Mouse (Mus musculus) liver, postnatal 0 days (tissue): ENCODE results near the gene Fcgr1. TPM values are rescaled to one million over a fixed set of nuclear protein-coding genes. Genes with fewer than 3 reads are reported as not detected.
A peak's percentile ranks its signal among the peaks of the same experiment; 100 is the strongest.
"Not testable (repeated sequence)": the region's sequence is repeated elsewhere in the genome, so short reads cannot be mapped to it uniquely, and the experiment has no call there.

Experiments used
- ATAC-seq: fragments of 200-750 bp; cut with Nextera tagmentation; 2 replicates; pipeline ENCODE4 v1.8.0; 2017; ENCODE audit warnings: mild to moderate bottlenecking, moderate library complexity
- DNase-seq: peaks from one replicate; pipeline ENCODE4 v3.0.0-alpha.2; 2016
- H3K27ac ChIP-seq: fragments of 300-500 bp; sonication (generic); 2 replicates; pipeline ENCODE4 v1.5.1; 2014; ENCODE audit warnings: antibody characterized with exemption, moderate library complexity, mild to moderate bottlenecking, low read depth
- H3K27me3 ChIP-seq: fragments of 300-500 bp; sonication (generic); 2 replicates; pipeline ENCODE4 v1.6.1; 2014; ENCODE audit warnings: low read length, control low read depth, mixed read lengths; ENCODE audit not compliant: insufficient read depth
- H3K36me3 ChIP-seq: fragments of 300-500 bp; sonication (generic); replicated peaks from 2 replicates; pipeline ENCODE4 v1.6.1; 2014; ENCODE audit warnings: mild to moderate bottlenecking, control low read depth, low read length, moderate library complexity, mixed read lengths; ENCODE audit not compliant: insufficient read depth
- H3K4me1 ChIP-seq: fragments of 300-500 bp; sonication (generic); 2 replicates; pipeline ENCODE4 v1.6.1; 2014; ENCODE audit warnings: antibody characterized with exemption, mild to moderate bottlenecking, control low read depth; ENCODE audit not compliant: insufficient read depth
- H3K4me2 ChIP-seq: fragments of 300-500 bp; sonication (generic); 2 replicates; pipeline ENCODE4 v1.6.1; 2014; ENCODE audit warnings: low read depth, mild to moderate bottlenecking, low read length, moderate library complexity, mixed read lengths
- H3K4me3 ChIP-seq: fragments of 300-500 bp; sonication (generic); 2 replicates; pipeline ENCODE4 v1.5.1; 2014; ENCODE audit warnings: low read depth, low read length
- H3K9ac ChIP-seq: fragments of 300-500 bp; sonication (generic); replicated peaks from 2 replicates; pipeline ENCODE4 v1.6.1; 2014; ENCODE audit warnings: mild to moderate bottlenecking, moderate library complexity
- H3K9me3 ChIP-seq: fragments of 300-500 bp; sonication (generic); 2 replicates; pipeline ENCODE4 v1.6.1; 2016; ENCODE audit warnings: mild to moderate bottlenecking, control low read depth, low read length, mixed read lengths
- CTCF ChIP-seq: sonication (generic); IDR thresholded peaks from 2 replicates; pipeline ENCODE4 v1.5.1; 2016; ENCODE audit warnings: antibody characterized with exemption, low read depth
- EP300 ChIP-seq: IDR thresholded peaks from 2 replicates; pipeline ENCODE4 v1.6.1; 2016; ENCODE audit warnings: antibody characterized with exemption, low read depth, mild to moderate bottlenecking
- WGBS: fragments of 180-500 bp; shearing (Covaris S2); extraction: QIAGEN DNeasy Blood & Tissue Kit; methylation state at CpG from one replicate; pipeline ENCODE4 v1.1.7; 2014; ENCODE audit not compliant: insufficient replicate concordance; 5-methylcytosine and 5-hydroxymethylcytosine counted together
- polyA plus RNA-seq: library from polyadenylated mRNA; unstranded; fragments of >200 nt; fragmentation: Nextera tagmentation; extraction: Ambion mirVana; gene quantifications from 2 replicates; pipeline ENCODE4 v1.2.1, GENCODE M21; 2015

The Fcgr1 gene
- polyA plus RNA-seq, 1 experiment from 2014 or later, result 6.2 TPM

GRCm38 (mm10) chr3:96332631-96333395, 39.0 kb upstream of the Fcgr1 start:
- Histone ChIP-seq H3K36me3 (no peaks in the 10 kb centered on the region), H3K27me3 (peaks cover 72% of the 10 kb centered on the region), H3K4me3 (peak overlapping the region; percentile 43; the same call in 1 of the 2 replicates), H3K4me1 (0 out of 2 replicates have a peak, but pooled peaks cover 9% of the 10 kb centered on the region), H3K27ac (no peak overlapping the region), H3K9ac (no peak overlapping the region), H3K4me2 (peak overlapping the region; percentile 72), H3K9me3 (no peaks in the 10 kb centered on the region)
- TF ChIP-seq EP300, result no peak
- no peak for TF ChIP-seq CTCF
- no peak for ATAC-seq
- 4% methylated on average over 27 of the region's 27 CpGs for WGBS
- DNase-seq, result peak; percentile 47

- H3K9me3 ChIP-seq, result no peaks in the 10 kb centered on the region
- no peak overlapping the region for H3K4me3 ChIP-seq
- 0 out of 2 replicates have a peak, but pooled peaks cover 9% of the 10 kb centered on the region for H3K4me1 ChIP-seq
- no peaks in the 10 kb centered on the region for H3K36me3 ChIP-seq
- ATAC-seq (no peak), DNase-seq (no peak)
- peaks cover 71% of the 10 kb centered on the region for H3K27me3 ChIP-seq
- no peak overlapping the region for H3K27ac ChIP-seq
- TF ChIP-seq EP300 (no peak), CTCF (no peak)
- WGBS, result 16% methylated on average over 14 of the region's 14 CpGs
- no peak overlapping the region for H3K4me2 ChIP-seq
- no peak overlapping the region for H3K9ac ChIP-seq
Observed at GRCm38 (mm10) chr3:96332000-96332399, 38.2 kb upstream of the Fcgr1 start.

GRCm38 (mm10) chr3:96331438-96331837, 37.7 kb upstream of the Fcgr1 start:
- Histone ChIP-seq H3K4me3 (no peak overlapping the region), H3K36me3 (no peaks in the 10 kb centered on the region), H3K9ac (no peak overlapping the region), H3K27me3 (peaks cover 72% of the 10 kb centered on the region), H3K9me3 (no peaks in the 10 kb centered on the region), H3K27ac (no peak overlapping the region), H3K4me2 (no peak overlapping the region), H3K4me1 (0 out of 2 replicates have a peak, but pooled peaks cover 9% of the 10 kb centered on the region)
- WGBS, result 46% methylated on average over 7 of the region's 7 CpGs
- DNase-seq (no peak), ATAC-seq (no peak)
- TF ChIP-seq EP300 (no peak), CTCF (no peak)

GRCm38 (mm10) chr3:96330603-96331002, 36.8 kb upstream of the Fcgr1 start:
- no peaks in the 10 kb centered on the region for H3K9me3 ChIP-seq
- no peak overlapping the region for H3K27ac ChIP-seq
- no peak overlapping the region for H3K4me3 ChIP-seq
- H3K4me1 ChIP-seq, result 0 out of 2 replicates have a peak, but pooled peaks cover 9% of the 10 kb centered on the region
- H3K27me3 ChIP-seq, result peaks cover 71% of the 10 kb centered on the region
- WGBS, result 66% methylated on average over 7 of the region's 7 CpGs
- H3K4me2 ChIP-seq, result no peak overlapping the region
- no peak for ATAC-seq
- H3K9ac ChIP-seq, result no peak overlapping the region
- DNase-seq, result no peak
- H3K36me3 ChIP-seq, result no peaks in the 10 kb centered on the region
- TF ChIP-seq CTCF, result no peak

GRCm38 (mm10) chr3:96330181-96330580, 36.4 kb upstream of the Fcgr1 start:
- no peak for ATAC-seq
- Histone ChIP-seq H3K27ac (no peak overlapping the region), H3K9ac (no peak overlapping the region), H3K4me2 (no peak overlapping the region), H3K9me3 (no peaks in the 10 kb centered on the region), H3K4me1 (0 out of 2 replicates have a peak, but pooled peaks cover 9% of the 10 kb centered on the region), H3K4me3 (no peak overlapping the region), H3K27me3 (peaks cover 70% of the 10 kb centered on the region), H3K36me3 (no peaks in the 10 kb centered on the region)
- 69% methylated on average over 4 of the region's 4 CpGs for WGBS
- no peak for DNase-seq
- TF ChIP-seq EP300, result no peak
- TF ChIP-seq CTCF, result no peak

- Histone ChIP-seq H3K9me3 (no peaks in the 10 kb centered on the region), H3K27me3 (peaks cover 59% of the 10 kb centered on the region), H3K4me1 (0 out of 2 replicates have a peak, but pooled peaks cover 6% of the 10 kb centered on the region), H3K4me2 (no peak overlapping the region), H3K4me3 (no peak overlapping the region), H3K27ac (no peak overlapping the region), H3K9ac (no peak overlapping the region), H3K36me3 (no peaks in the 10 kb centered on the region)
- 16% methylated on average over 15 of the region's 15 CpGs for WGBS
- DNase-seq (no peak), ATAC-seq (no peak)
- no peak for TF ChIP-seq CTCF
- no peak for TF ChIP-seq EP300
Observed at GRCm38 (mm10) chr3:96328730-96329387, 35.1 kb upstream of the Fcgr1 start.

GRCm38 (mm10) chr3:96328060-96328729, 34.4 kb upstream of the Fcgr1 start:
- H3K27ac ChIP-seq, H3K9me3 ChIP-seq, H3K4me1 ChIP-seq, DNase-seq, H3K36me3 ChIP-seq: not testable (repeated sequence)
- peak; percentile 88 for ATAC-seq
- Histone ChIP-seq H3K27me3 (peaks cover 56% of the 10 kb centered on the region), H3K9ac (peak overlapping the region; percentile 41), H3K4me3 (peak overlapping the region; percentile 40), H3K4me2 (peak overlapping the region; percentile 67)
- under 1% methylated on average over 44 of the region's 49 CpGs for WGBS
